Mouse (Mus musculus): ENCODE results near the gene Hjurp.

DNA sequence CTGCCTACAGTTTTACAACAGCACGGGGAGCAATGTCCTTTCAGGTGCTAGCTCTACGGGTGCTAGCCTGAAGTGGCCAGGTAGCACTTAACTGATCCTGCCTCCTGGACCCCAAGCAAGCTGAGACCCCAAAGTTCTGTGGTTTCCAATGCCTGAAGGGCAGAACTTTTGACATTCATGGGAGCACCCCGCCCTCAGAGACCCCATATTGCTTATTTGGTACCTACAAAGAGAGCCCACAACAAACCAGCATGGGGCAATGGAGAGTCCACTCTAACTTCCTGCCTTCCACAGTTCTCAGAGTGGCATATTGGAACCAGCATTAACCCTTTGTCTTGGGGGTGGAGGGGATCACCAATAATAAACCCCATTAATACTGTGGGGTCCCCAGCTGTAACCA is 4.1 kb downstream of the Hjurp start:
- TF ChIP-seq CTCF (IDR thresholded peaks at IDR 0.05; ENCODE audit: insufficient read depth, low read length) (no peak), POLR2A (IDR thresholded peaks at IDR 0.05; ENCODE audit: borderline replicate concordance, extremely low read depth, low read depth, low read length) (no peak)
